Mouse (Mus musculus) ES-E14 (cell line): ENCODE data around the gene Col4a2. TPM values are rescaled to one million over a fixed set of nuclear protein-coding genes. Genes with fewer than 3 reads are reported as not detected.

Experiments
- DNase-seq: peaks from one replicate; pipeline ENCODE4 v3.0.0-alpha.2; 2013; ENCODE audit warnings: low read depth, low spot score
- H3K27ac ChIP-seq: 2 replicates; pipeline ENCODE4 v1.5.1; 2012; ENCODE audit warnings: low read depth, mild to moderate bottlenecking, low read length, moderate library complexity, mixed read lengths; ENCODE audit not compliant: poor library complexity, insufficient read depth, severe bottlenecking
- H3K36me3 ChIP-seq: 2 replicates; pipeline ENCODE4 v1.6.1; 2012; ENCODE audit warnings: mild to moderate bottlenecking, low read length, moderate library complexity, mixed read lengths; ENCODE audit not compliant: control insufficient read depth, poor library complexity, insufficient read depth, severe bottlenecking
- H3K4me1 ChIP-seq, 2 experiments: fragments of 150-350 bp in 1 of 2; sonication (generic) in 1 of 2; 2 replicates each; pipeline ENCODE4 v1.6.1; 2012; ENCODE audit warnings: low read length in 2 of 2, mild to moderate bottlenecking in 1 of 2, mixed read lengths in 1 of 2; ENCODE audit not compliant: control insufficient read depth in 2 of 2, insufficient read depth in 2 of 2, poor library complexity in 1 of 2
- H3K4me3 ChIP-seq, 2 experiments: fragments of 150-350 bp in 1 of 2; sonication (generic) in 1 of 2; 2 replicates each; pipeline ENCODE4 v1.5.1; 2012; ENCODE audit warnings: low read length in 2 of 2, low read depth in 1 of 2, mild to moderate bottlenecking in 1 of 2, mixed read lengths in 1 of 2; ENCODE audit not compliant: insufficient read depth in 1 of 2, poor library complexity in 1 of 2, severe bottlenecking in 1 of 2
- H3K9ac ChIP-seq: 2 replicates; pipeline ENCODE4 v1.6.1; 2012; ENCODE audit warnings: low read depth, mild to moderate bottlenecking, low read length, mixed read lengths; ENCODE audit not compliant: poor library complexity, insufficient read depth, severe bottlenecking
- H3K9me3 ChIP-seq: fragments of 150-350 bp; sonication (generic); 2 replicates; pipeline ENCODE4 v1.6.1; 2012; ENCODE audit warnings: low read depth, mild to moderate bottlenecking, low read length; ENCODE audit not compliant: control insufficient read depth, insufficient read depth
- CHD2 ChIP-seq: IDR thresholded peaks from 2 replicates; pipeline ENCODE4 v1.6.1; 2014; ENCODE audit warnings: mild to moderate bottlenecking, low read depth, low read length, inconsistent platforms
- HCFC1 ChIP-seq: IDR thresholded peaks from 2 replicates; pipeline ENCODE4 v1.6.1; 2012; ENCODE audit warnings: low read length, inconsistent platforms, borderline replicate concordance; ENCODE audit not compliant: insufficient read depth
- MAFK ChIP-seq: IDR thresholded peaks from 2 replicates; pipeline ENCODE4 v1.6.1; 2014; ENCODE audit warnings: mild to moderate bottlenecking, low read depth, low read length, inconsistent platforms; ENCODE audit not compliant: insufficient read depth
- ZC3H11A ChIP-seq: IDR thresholded peaks from 2 replicates; pipeline ENCODE4 v1.6.1; 2012; ENCODE audit warnings: low read depth, mild to moderate bottlenecking, inconsistent platforms, low read length, borderline replicate concordance
- ZNF384 ChIP-seq: IDR thresholded peaks from 2 replicates; pipeline ENCODE4 v1.6.1; 2012; ENCODE audit warnings: low read depth, low read length, inconsistent platforms
- in situ Hi-C, 2 experiments: fragments of 600-800 bp; cut with MboI; formaldehyde crosslinking; loops; one replicate each; pipeline ENCODE4 v1.15.1; 2025; ENCODE audit warnings: low sequenced_read_pairs in 2 of 2, inconsistent platforms in 1 of 2; ENCODE audit not compliant: unreplicated experiment in 2 of 2
- total RNA-seq: library from RNA; depleted of rRNA; stranded (reverse); fragments of 300-350 nt; gene quantifications from 2 replicates; pipeline ENCODE4 v1.2.3, GENCODE M21; 2012

The Col4a2 gene
- total RNA-seq, 1 experiment: 102 TPM

- no peak overlapping the region for H3K9ac ChIP-seq
- no peak for DNase-seq
- TF ChIP-seq ZNF384 (no peak), MAFK (no peak), ZC3H11A (no peak), HCFC1 (no peak), CHD2 (no peak)
- H3K27ac ChIP-seq: no peak overlapping the region
- in situ Hi-C loops: loop anchor here (25.0 kb wide), 1 partner anchor 1065 kb away; the partner anchor contains the start of gene Sox1 (in 2 of the 2)
- H3K4me1 ChIP-seq: no peaks in the 10 kb centered on the region
- H3K9me3 ChIP-seq: no peaks in the 10 kb centered on the region
- no peak overlapping the region for H3K4me3 ChIP-seq
- H3K36me3 ChIP-seq: no peaks in the 10 kb centered on the region
Observed at GRCm38 (mm10) chr8:11321841-11322240, 9.2 kb downstream of the Col4a2 start.

- DNase-seq: no peak
- TF ChIP-seq ZNF384 (no peak), CHD2 (no peak), HCFC1 (no peak), MAFK (no peak), ZC3H11A (no peak)
- H3K36me3 ChIP-seq: no peaks in the 10 kb centered on the region
- H3K9me3 ChIP-seq: no peaks in the 10 kb centered on the region
- H3K27ac ChIP-seq: no peak overlapping the region
- H3K4me1 ChIP-seq: no peaks in the 10 kb centered on the region
- no peak overlapping the region for H3K9ac ChIP-seq
- in situ Hi-C loops: loop anchor here (25.0 kb wide), 1 partner anchor 1064 kb away; the partner anchor contains the start of gene Sox1 (in 2 of the 2)
- H3K4me3 ChIP-seq: no peak overlapping the region
Observed at GRCm38 (mm10) chr8:11322724-11323585, 10.3 kb downstream of the Col4a2 start.

GRCm38 (mm10) chr8:11323681-11324080, 11.1 kb downstream of the Col4a2 start:
- H3K36me3 ChIP-seq: no peaks in the 10 kb centered on the region
- no peaks in the 10 kb centered on the region for H3K4me1 ChIP-seq
- H3K9me3 ChIP-seq: no peaks in the 10 kb centered on the region
- TF ChIP-seq HCFC1 (no peak), MAFK (no peak), CHD2 (no peak), ZC3H11A (no peak), ZNF384 (no peak)
- no peak overlapping the region for H3K27ac ChIP-seq
- in situ Hi-C loops: loop anchor here (25.0 kb wide), 1 partner anchor 1064 kb away; the partner anchor contains the start of gene Sox1 (in 2 of the 2)
- H3K9ac ChIP-seq: no peak overlapping the region
- H3K4me3 ChIP-seq: no peak overlapping the region
- DNase-seq: no peak

GRCm38 (mm10) chr8:11324801-11325395, 12.3 kb downstream of the Col4a2 start:
- Histone ChIP-seq H3K27ac (no peak overlapping the region), H3K4me1 (no peaks in the 10 kb centered on the region), H3K9me3 (no peaks in the 10 kb centered on the region), H3K4me3 (no peak overlapping the region), H3K36me3 (no peaks in the 10 kb centered on the region), H3K9ac (no peak overlapping the region)
- DNase-seq: no peak
- in situ Hi-C loops: loop anchor here (25.0 kb wide), 1 partner anchor 1062 kb away; the partner anchor contains the start of gene Sox1 (in 2 of the 2)
- no peak for TF ChIP-seq ZNF384
- TF ChIP-seq MAFK: no peak
- TF ChIP-seq HCFC1: no peak
- no peak for TF ChIP-seq CHD2
- no peak for TF ChIP-seq ZC3H11A
